Mouse (Mus musculus) granulocyte monocyte progenitor cell, adult 5-6 weeks (primary cell): Measurements from ENCODE around the gene Efcab6. TPM values are rescaled to one million over a fixed set of nuclear protein-coding genes. Genes with fewer than 3 reads are reported as not detected.
A peak's percentile ranks its signal among the peaks of the same experiment; 100 is the strongest.
"Not testable (repeated sequence)": the region's sequence is repeated elsewhere in the genome, so short reads cannot be mapped to it uniquely, and the experiment has no call there.

Experiments
- ATAC-seq: replicated peaks from 2 replicates; pipeline ENCODE4 v1.8.0; 2016; ENCODE audit warnings: mild to moderate bottlenecking, moderate TSS enrichment, inconsistent platforms; ENCODE audit not compliant: poor library complexity, severe bottlenecking
- total RNA-seq, 2 experiments: library from RNA; stranded (forward) in 1 of 2; stranded (reverse) in 1 of 2; fragments of 200-712, 200-1000 nt in 1 of 2; fragments of >200 nt in 1 of 2; fragmentation: Nextera tagmentation in 1 of 2; gene quantifications; 2 replicates each; pipeline ENCODE4 v1.2.3; 2014 to 2017

Efcab6 gene
- total RNA-seq (2014; fragmentation: Nextera tagmentation): not detected in 2 replicates
- total RNA-seq (2017): not detected in 2 replicates

GRCm38 (mm10) chr15:84065140-84065539 lies at the start of gene Efcab6:
Gene Efcab6 (minus strand): TSS chr15:84065379.
- ATAC-seq: no peak

- ATAC-seq: no peak
Observed at GRCm38 (mm10) chr15:84113873-84114272, 48.7 kb upstream of the Efcab6 start.

- peak; percentile 54 for ATAC-seq
Observed at GRCm38 (mm10) chr15:84108899-84109298, 43.7 kb upstream of the Efcab6 start.

- ATAC-seq: no peak
Observed at GRCm38 (mm10) chr15:84105924-84106500, 40.8 kb upstream of the Efcab6 start.

GRCm38 (mm10) chr15:84105105-84105923 lies 40.1 kb upstream of the Efcab6 start, which contains the start of gene Sult4a1:
Gene Sult4a1 (minus strand): TSS chr15:84105754.
- peak; percentile 20; the same call in 1 of the 2 replicates for ATAC-seq

- ATAC-seq: no peak
Observed at GRCm38 (mm10) chr15:84104626-84105025, 39.4 kb upstream of the Efcab6 start.

- not testable (repeated sequence) for ATAC-seq
Observed at GRCm38 (mm10) chr15:84097536-84097935, 32.4 kb upstream of the Efcab6 start.

- no peak for ATAC-seq
Observed at GRCm38 (mm10) chr15:84096051-84096450, 30.9 kb upstream of the Efcab6 start.

GRCm38 (mm10) chr15:84094921-84095320 lies 29.7 kb upstream of the Efcab6 start:
- no peak for ATAC-seq

- ATAC-seq: no peak
Observed at GRCm38 (mm10) chr15:84086775-84087174, 21.6 kb upstream of the Efcab6 start.

- ATAC-seq: no peak
Observed at GRCm38 (mm10) chr15:84086364-84086763, 21.2 kb upstream of the Efcab6 start.

GRCm38 (mm10) chr15:84080069-84080468 lies 14.9 kb upstream of the Efcab6 start:
- ATAC-seq: no peak

GRCm38 (mm10) chr15:84079519-84079918 lies 14.3 kb upstream of the Efcab6 start:
- ATAC-seq: no peak

GRCm38 (mm10) chr15:84078667-84079066 lies 13.5 kb upstream of the Efcab6 start:
- ATAC-seq: no peak

- no peak for ATAC-seq
Observed at GRCm38 (mm10) chr15:84077151-84077550, 12.0 kb upstream of the Efcab6 start.

GRCm38 (mm10) chr15:84074705-84075185 lies 9.6 kb upstream of the Efcab6 start:
- no peak for ATAC-seq

GRCm38 (mm10) chr15:84073911-84074704 lies 8.9 kb upstream of the Efcab6 start:
- ATAC-seq: 0 out of 2 replicates have a peak, but pooled peaks have one; percentile 33

- ATAC-seq: no peak
Observed at GRCm38 (mm10) chr15:84073058-84073457, 7.9 kb upstream of the Efcab6 start.

- peak; percentile 64 for ATAC-seq
Observed at GRCm38 (mm10) chr15:84072226-84072625, 7.0 kb upstream of the Efcab6 start.

- ATAC-seq: no peak
Observed at GRCm38 (mm10) chr15:84070116-84070676, 5.0 kb upstream of the Efcab6 start.
